Mouse (Mus musculus): Measurements from ENCODE around the gene Stum.
"Not testable (repeated sequence)": the region's sequence is repeated elsewhere in the genome, so short reads cannot be mapped to it uniquely, and the experiment has no call there.

Stum gene

DNA sequence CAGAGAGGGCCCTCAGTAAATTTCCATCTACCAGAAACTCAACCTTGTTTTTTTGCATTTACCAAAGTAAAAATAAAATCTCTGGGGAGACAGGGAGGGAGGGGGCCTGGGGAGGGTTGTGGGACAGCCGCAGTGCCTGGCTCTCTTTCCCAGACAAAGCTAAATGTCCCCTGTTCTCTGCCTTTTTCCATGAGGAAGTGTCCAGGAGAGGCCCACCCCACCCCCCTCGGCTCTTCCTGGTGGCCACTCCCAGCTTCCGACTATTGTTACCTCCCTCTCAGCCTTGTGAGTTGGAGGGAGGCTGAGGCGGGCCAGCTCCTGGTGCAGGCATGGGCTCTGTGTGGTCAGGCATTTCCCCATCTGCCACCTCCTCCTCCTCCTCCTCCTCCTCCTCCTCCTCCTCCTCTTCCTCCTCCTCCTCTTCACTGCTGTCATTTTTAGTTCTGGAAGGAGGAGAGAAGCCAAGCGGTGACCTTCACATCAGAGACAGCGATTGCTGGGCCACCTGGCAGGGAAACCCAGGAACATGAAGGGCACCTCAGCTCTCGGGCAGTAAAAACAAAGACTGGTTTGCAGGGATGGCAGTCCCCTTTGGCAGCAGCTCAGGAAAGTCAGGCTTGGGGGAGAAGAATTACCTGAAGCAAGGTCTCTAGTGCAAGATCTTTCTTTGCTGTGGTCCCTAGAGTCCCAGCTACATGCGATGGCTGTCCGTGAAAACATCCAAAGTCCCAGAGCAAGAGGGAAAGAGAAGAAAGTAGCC is 77.5 kb downstream of the Stum start:
- no peak for DNase-seq (ENCODE audit: low read depth, low spot score)

DNA sequence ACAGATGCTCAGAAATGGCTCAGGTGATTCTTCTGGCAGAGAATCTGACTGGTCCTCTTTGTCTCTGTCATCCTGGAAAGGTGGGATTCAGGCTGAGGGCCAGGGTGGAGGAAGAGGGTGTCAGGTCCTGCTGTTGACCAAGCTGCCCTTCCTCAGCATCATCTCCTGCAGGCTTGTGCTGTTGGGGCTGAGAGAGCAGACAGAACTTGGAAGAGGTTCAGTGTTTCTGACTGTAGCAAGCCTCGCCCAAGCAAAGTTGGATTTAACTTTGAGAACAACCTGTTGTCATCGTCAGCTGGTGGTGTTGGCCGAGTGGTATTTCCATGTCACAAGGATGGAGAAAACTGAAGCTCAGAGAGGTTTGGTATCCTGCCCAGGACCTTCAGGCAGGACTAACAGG is 78.6 kb downstream of the Stum start:
- no peak for DNase-seq (ENCODE audit: low read depth, low spot score)

DNA sequence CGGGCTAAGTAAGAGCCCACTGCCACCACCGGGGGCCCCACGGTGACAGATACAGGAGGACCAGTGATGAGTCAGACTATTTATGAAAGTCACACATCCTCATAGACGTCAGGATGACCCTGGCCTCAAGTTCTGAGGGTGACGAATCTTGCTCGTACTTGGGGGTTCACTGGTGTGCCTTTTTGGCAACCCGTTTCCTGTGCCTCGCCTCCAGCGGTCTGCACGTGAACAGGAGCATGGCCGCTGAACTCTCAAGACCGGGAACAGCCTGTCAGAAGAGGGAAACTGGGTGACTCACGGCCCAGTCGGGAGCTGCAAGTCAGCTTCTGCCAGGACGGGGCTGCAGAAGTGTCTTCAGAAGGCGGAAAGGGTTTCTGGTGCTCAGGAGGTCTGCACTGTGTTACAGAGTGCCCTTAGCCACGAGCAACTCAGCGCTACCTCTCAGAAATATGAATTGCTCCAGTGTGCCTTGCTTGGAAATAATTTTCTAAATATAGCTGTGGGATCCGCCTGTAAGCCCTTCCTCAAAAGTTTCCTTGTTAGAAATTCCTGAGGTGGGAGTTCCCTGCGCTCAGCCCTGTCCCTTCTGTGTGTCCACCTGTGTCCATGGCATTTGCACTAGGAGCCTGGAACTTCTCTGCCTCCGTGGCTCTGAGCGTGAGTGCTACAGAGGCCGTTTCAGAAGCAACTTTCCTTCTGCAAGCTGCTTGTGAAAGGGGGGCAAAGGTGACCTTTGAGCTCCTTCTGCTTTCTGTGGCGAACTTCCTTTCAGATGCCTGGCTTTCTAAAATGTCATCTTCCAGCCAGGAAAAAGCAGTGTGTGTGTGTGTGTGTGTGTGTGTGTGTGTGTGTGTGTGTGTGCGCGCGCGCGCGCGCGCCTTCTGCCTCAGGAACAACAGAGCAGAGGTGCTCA is 79.4 kb downstream of the Stum start:
- peak; percentile 56 for DNase-seq (ENCODE audit: low read depth, low spot score)

DNA sequence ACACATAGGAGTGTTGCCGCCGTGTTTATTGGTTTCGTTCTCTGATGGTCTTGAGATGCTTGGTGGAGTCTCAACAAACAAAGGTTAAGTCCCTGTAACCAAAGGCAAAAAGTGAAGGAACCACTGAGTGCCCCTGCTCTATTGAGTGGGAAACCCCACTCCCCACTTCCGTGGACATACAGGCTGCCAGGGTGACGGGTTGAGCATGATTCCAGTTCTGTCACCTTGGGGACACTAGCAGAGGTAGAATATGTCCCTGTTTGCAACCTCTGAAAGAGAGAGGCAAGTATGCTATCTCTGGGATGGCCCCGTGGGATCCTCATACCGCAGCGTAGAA is 80.0 kb downstream of the Stum start:
- DNase-seq (ENCODE audit: low read depth, low spot score) = no peak

DNA sequence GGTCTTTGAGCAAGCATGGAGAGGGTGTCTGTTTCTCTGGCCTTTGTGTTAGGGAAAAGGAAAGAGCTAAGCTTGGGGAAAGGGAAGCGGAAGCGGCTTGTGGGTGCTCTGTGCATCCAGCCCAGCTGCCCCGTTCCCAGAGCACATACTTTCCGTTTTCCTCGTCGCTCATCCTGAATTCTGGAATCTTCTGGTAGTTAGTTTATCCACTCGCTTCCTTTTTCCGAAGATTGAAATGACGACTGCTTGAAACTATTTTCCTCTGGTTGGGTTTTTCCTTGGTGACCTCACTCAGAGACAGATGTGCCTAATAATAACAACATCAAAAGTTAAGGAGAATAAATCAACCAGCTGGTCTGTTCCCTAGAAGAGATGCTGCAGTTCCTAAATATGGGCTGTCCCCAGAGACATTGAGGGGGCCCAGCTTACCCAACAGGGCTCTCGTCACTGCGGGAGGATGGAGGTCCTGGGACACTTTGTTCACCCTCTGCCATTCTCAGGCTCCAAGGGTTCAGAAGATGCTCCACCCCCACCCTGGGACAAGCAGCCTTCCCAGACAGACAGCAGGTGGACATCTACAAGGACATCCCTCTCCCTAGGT is 80.7 kb downstream of the Stum start:
- no peak for DNase-seq (ENCODE audit: low read depth, low spot score)

DNA sequence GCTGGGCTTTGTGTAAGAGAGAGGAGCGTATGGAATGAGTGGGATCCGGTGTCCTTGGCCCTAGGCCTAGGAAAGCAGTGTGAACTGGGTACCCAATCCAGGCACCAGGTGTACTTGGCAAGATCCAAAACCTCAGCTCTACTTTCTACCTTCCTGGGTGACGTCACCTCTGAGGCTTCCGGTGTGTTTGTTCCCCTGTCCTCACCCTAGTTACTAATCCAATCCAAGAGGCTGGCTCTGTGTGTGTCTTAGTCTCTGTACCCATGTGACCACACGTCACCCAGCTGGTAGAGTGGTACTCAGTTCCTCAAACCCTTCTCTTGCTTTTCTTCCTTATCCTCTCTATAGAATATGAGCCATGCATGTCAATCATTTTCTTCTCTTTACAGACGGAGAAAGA is 81.6 kb downstream of the Stum start:
- peak; percentile 67 for DNase-seq (ENCODE audit: low read depth, low spot score)

DNA sequence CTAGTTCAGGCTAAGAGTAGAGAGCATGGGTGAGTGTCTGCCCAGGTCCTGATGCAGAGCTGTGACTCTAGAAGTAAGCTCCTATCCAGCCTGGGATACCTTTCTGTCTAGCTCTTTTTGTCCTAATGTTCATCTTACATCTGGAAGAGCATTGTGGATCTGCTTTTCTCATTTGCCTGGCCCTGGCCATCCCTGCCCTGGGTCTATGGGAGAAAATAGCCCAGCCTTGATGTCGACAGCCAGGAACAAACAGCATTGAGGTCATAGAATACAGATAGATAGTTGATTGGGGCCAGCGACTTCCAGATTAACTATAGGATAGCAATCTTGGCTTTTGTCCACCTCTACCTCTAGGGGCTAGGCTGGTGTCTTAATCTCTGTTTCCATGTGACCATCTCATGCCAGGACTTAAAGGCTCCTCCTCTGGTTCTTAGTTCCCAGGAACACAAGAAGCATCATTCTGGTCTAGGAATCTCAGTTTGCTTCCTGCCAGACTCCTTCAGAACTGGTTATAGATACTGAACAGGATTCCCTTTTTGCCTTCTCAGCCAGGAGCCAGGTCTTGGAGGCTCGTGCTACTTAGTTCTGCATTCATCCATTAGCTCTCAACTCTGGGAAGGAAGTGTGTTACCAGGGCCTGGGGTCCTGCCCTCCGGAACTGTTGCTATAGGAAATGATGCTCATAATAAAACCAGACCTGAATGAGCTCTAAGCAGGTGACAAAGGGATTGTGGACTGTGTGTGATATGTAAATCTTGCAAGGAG is 82.4 kb downstream of the Stum start:
- no peak for DNase-seq (ENCODE audit: low read depth, low spot score)

DNA sequence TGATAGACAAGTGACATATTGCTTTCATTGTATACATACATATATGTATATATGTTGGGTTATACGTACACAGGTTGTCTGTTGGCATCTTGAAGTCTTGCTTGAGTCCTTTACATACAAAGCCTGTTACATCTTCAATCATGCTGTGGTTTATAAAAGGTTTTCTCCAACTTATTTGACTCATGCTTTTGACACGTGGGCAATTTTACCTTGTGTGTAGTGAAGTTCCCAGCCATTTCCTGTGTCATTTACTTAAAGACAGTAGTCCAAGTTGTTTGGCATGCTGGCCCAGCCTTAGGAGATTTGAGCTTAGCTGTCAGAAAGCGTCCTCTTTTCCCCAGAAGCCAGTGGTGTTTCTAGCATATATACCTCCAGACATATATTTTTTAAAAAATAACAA is 84.9 kb downstream of the Stum start:
- no peak for DNase-seq (ENCODE audit: low read depth, low spot score)

DNA sequence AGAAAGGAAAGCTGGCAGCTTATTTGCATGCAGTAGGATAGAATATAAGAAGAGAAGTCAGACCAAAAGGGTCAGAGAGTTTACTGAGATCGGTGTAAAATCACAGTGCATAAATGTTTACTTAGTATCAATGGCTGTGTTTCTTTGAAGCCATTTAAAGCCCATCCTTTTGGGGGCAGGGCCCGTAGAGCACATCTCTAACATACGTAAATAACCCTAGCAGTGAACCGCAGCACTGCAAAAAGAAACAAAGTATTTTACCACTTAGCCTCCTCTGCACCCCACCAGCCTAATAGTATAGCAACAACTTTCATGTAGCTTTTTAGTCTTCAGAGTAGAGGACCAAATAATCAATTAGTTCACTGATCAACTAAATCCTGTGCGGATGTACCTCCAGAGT is 85.6 kb downstream of the Stum start:
- no peak for DNase-seq (ENCODE audit: low read depth, low spot score)

DNA sequence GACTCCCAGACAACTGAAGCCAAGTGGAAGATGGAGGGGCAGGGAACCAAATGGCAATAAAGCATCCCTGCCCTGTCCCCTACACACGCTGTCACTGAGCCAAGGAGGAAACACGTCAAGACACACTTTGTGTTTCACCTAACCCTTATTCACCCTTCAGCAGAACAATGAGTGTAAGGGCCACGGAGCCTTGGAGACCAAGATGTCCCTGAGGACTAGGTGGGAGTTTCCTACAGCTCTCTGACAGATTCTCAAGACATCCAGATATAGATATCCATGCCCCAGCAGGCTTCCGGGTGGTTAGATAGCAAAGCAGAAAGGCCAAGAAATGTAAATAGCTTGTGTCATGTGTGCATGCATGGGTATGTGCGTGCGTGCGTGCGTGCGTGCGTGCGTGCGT is 89.4 kb downstream of the Stum start:
- no peak for DNase-seq (ENCODE audit: low read depth, low spot score)

DNA sequence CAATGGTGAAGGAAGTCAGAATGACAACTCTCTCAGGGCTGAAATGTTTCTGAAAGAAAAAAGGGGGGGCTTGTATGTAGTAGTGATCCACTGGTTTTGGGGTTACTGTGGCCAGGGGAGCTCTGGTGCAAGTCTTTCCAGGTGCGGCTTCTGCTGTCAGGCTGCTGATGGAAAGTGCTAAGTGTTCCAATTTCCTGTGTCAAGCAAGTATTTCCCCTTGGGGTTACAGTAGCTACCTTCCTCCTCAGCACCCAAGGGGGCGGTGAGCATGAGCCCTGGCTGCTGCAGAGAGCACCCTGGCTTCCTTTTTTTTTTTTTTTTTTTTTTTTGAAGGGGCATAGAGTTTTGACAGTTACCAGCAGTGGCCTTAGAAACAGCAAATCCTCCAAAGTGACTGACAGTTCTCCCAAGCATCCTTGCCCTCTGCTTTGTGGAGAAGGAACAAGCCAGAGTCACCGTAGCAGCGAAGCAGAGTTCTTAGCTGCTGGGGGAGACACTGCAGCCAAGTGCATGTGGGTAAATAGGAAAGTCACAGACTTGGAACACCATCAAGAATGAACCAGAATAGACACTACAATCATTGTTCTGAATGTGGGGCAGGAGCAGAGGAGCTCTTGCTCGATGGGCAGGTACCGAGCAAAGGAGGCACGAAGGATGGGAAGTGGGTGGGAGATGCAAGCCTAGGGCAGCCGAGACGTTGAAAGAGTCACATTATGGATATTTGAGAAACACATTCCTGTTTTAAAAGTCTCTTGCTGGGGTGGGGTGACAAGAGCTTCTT is 90.1 kb downstream of the Stum start:
- DNase-seq (ENCODE audit: low read depth, low spot score) = peak; percentile 65

DNA sequence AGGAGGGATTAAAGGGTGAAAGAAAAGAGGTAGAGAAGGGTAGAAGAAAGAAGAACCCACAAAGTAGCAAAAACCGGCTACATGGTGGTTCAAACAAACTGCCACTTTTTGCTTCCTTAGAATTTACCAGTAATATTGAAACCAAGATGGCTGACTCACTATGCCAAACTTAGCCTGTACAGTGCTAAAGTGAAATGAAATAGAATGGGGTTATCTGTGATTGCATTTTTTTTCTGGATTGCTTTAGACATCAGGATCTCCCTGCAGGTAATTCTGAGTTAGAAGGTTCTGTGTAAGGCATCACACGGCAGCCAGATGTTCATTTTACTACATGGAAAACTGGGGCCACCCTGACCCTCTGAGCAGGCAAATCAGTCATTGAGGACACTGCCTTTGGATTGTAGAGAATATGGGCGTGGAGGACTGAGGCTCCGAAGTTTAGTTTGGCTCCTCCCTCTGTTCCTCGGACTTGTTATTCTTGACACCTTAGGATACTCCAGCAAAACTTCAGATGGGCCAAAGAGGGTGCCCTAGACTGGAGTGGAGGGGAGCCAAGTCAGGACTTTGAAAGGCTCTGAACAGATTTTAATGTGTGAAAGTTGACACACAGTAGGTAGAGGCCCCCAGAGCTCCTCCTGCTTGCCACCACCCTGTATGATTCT is 91.0 kb downstream of the Stum start:
- peak; percentile 50 for DNase-seq (ENCODE audit: low read depth, low spot score)

DNA sequence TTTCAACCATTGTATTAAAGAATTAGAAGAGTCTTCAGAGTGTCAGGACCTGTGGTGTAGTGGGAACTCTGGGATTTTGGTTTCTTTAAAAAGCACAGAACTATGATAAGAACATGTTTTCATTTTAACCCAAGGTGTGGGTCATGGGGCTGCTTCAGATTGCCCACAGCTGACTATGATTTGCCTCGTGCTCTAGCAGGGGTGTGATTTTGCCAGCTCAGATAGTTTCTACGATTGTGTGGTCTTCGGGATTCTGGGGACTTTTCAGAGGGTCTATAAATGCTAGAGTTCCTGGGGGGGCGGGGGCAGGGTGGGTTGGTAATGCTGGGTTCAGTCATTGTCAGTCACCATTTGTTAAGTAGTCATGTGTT is 91.7 kb downstream of the Stum start:
- no peak for DNase-seq (ENCODE audit: low read depth, low spot score)

DNA sequence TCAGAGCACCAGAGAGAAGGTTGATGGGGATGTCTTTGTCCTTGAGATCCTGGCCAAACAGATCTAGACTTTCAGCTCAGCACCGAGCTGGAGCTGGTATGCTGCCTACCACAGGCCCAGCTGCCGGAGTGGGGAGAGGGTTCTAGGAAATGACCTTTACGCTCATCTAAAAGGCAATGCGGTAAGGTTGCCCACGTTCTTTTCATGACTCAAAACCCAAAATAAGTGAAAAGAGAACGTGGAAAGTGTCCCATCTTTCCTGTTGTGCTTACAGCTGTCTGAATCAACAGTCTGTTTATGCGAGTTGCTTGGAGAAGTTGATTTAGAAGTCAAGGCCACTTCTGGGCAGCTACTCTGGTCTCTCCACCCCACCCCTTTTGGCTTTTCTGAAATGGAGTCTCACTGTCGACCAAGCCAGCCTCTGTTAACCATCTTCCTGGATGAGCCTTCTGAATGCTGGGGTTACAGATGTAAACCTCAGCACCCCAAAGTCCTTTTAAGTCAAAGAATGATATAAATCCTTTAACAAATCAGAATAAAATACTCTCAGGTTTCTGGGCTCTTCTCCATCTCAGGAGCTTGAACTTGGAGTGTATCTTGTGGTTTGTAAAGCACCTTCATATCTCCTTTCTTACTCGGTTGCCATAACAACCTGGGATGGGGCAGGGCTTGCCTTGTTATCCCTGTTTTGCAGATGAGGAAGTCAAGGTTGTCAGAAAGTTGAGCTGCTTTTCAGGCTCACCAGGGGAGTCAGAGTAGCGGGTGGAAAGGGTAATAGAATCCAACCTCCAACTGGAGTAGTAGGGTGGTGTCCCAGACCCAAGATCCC is 92.3 kb downstream of the Stum start:
- peak; percentile 42 for DNase-seq (ENCODE audit: low read depth, low spot score)

DNA sequence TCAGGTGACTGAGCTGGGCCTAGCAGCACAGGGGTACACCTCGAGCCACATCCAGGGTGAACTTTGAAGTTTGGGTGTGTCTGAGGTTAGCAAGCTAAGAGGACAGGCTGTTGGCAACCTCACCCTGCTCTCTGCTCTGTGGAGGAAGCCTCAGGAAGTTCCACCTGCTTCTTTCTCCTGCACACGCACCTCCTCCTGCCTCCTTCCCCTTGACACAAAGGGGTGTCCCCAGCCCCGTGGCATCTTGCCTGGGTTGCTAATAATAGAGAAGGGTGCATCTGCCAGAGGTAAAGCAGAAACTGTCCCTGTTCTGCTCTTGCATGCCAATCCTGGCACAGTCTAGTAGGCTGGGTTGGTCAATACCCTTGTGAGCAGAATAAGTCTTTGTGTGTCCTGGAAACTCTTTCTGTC is 93.0 kb downstream of the Stum start:
- DNase-seq (ENCODE audit: low read depth, low spot score) = peak; percentile 84

DNA sequence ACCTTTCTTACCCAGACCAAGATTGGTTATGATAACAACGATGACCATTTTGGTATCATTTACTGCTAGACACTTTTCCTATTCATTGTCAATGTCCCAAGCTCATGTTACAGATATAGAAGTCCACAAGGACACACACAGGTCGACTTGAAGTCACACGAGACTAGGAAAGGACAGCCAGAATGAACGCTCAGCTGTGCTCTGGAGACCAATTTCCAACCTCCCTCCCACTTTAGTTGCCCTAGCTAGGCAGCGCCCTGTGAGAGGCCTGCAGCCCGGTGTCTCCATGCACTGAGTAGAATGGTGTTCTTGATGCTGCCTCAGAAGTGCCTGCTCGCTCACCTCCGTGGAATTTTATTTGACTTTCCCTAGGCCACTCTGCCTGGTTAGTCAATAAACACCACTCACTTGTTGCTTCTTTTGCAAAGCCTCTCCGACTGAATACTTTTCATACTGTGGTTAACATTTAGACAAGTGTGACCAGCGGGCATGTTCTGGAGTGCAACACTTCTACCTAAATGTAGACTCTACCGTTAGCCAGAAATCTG is 94.0 kb downstream of the Stum start:
- not testable (repeated sequence) for DNase-seq (ENCODE audit: low read depth, low spot score)

DNA sequence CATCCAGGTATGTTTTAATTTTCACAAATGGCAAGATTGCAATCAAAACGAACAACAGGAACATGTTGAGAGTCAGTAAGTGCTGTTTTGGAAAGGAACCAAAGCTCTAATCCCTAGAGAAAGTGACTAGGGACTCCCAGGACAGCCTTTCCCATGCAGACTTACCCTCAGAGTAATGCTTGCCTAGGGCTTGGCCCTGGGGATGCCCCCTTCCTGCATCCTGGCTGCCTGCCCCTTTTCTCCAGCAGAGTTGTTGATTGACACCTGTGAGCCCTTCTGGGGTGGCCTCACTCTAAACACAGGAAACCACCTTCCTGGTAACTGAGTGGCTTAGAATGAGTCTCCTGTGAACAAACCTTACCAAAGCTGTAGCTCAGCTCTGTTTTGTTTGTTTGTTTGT is 94.8 kb downstream of the Stum start:
- DNase-seq (ENCODE audit: low read depth, low spot score) = peak; percentile 63

DNA sequence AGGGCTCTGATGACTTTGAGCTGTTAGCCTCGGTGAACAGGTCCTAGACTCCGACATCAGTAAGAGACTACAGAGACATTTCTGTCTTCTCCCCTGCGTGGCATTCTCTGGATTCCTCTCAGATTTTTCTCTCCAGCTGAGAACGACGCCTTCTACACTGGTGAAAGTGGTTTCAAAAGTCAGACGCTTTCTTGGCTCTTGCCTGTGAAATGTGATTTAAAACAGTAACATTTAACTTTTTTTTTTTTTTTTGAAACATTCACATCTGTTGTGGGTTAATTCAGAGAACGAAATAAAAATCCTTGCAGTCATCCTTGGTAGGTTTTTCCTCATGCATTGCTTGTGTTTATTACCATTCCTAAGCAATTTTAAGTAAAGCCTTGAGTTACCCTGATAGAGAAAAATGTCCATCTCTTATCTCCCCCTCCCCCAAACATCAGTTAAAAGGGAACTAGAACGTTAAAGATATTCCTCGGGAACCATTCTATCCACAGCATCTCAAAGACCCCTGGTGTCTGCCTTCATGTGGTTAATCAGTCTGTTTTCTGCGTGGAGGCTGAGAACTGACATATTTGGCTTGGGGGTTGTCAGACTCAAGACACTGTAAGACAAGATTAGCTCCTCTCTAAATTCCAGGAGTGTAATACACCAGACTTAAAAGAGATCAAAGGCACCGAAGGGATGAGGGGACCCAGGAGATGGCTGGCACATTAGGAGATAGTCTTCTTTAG is 95.4 kb downstream of the Stum start:
- DNase-seq (ENCODE audit: low read depth, low spot score) = no peak

Measured in A20 (cell line).